Mouse (Mus musculus): ENCODE results near the gene Actr2. TPM values are rescaled to one million over a fixed set of nuclear protein-coding genes. Genes with fewer than 3 reads are reported as not detected.

Actr2 gene
- 168 TPM for polyA plus RNA-seq (2017; shearing (Covaris generic))

GRCm38 (mm10) chr11:20112741-20113480 is at the start of gene Actr2:
Gene Actr2 (minus strand): TSS chr11:20112913.

Other genes starting within 250 kb of the Actr2 start
- gene Spred2, start 188.5 kb downstream of the Actr2 start, polyA plus RNA-seq (2017; shearing (Covaris generic)), result 8.6 TPM
- gene Rab1a, start 88.5 kb upstream of the Actr2 start, polyA plus RNA-seq (2017; shearing (Covaris generic)), result 162 TPM
- 17.1 TPM for gene Cep68, start 136.5 kb upstream of the Actr2 start, polyA plus RNA-seq (2017; shearing (Covaris generic))
- gene Slc1a4, start 219.8 kb upstream of the Actr2 start, polyA plus RNA-seq (2017; shearing (Covaris generic)), result 0.82 TPM